Mouse (Mus musculus) kidney, embryonic 15.5 days (tissue): ENCODE measurements at regions not wholly inside any gene's neighbourhood (a gene's known extent, or its start where the extent isn't known, plus 50 kb on each side); places are given as distances from the start of the nearest gene placed in this dataset.

Experiments
- ATAC-seq: fragments of 200-750 bp; cut with Nextera tagmentation; replicated peaks from 2 replicates; pipeline ENCODE4 v1.8.0; 2017; ENCODE audit warnings: moderate TSS enrichment; ENCODE audit not compliant: low FRiP score
- H3K27ac ChIP-seq: fragments of 300-500 bp; sonication (generic); 2 replicates; pipeline ENCODE4 v1.5.1; 2015; ENCODE audit warnings: mild to moderate bottlenecking, inconsistent platforms
- H3K27me3 ChIP-seq: fragments of 300-500 bp; sonication (generic); 2 replicates; pipeline ENCODE4 v1.6.1; 2015; ENCODE audit warnings: inconsistent platforms
- H3K36me3 ChIP-seq: fragments of 300-500 bp; sonication (generic); 2 replicates; pipeline ENCODE4 v1.6.1; 2015; ENCODE audit warnings: inconsistent platforms
- H3K4me1 ChIP-seq: fragments of 300-500 bp; sonication (generic); 2 replicates; pipeline ENCODE4 v1.6.1; 2015; ENCODE audit warnings: inconsistent platforms
- H3K4me2 ChIP-seq: fragments of 300-500 bp; sonication (generic); 2 replicates; pipeline ENCODE4 v1.6.1; 2015; ENCODE audit warnings: moderate library complexity, mild to moderate bottlenecking, inconsistent platforms
- H3K4me3 ChIP-seq: fragments of 300-500 bp; sonication (generic); replicated peaks from 2 replicates; pipeline ENCODE4 v1.5.1; 2015; ENCODE audit warnings: mild to moderate bottlenecking, inconsistent platforms
- H3K9ac ChIP-seq: fragments of 300-500 bp; sonication (generic); 2 replicates; pipeline ENCODE4 v1.6.1; 2015; ENCODE audit warnings: mild to moderate bottlenecking, inconsistent platforms
- H3K9me3 ChIP-seq: fragments of 300-500 bp; sonication (generic); replicated peaks from 2 replicates; pipeline ENCODE4 v1.6.1; 2016; ENCODE audit warnings: inconsistent platforms
- WGBS: fragments of 180-500 bp; shearing (Covaris S2); methylation state at CpG from one replicate; pipeline ENCODE4 v1.1.7; 2015; ENCODE audit warnings: mixed read lengths; 5-methylcytosine and 5-hydroxymethylcytosine counted together

DNA sequence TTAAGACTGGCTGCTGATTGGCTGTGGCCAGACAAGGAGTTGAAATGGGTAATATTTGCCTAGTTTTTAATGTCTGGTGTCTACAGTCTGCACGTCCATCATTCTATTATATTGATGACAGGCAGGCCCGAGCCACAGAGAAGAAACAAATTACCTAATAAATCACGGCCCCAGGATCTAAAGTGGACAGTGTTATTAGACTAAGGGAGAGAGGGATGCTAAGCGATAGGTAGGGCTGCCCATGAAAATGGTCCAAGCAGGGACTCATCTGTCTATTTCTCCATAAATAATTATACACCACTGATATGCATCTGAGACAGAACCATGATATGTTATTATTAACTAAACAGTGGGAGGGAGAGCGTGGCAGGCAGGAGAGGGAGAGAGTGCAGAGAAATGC, 114.1 kb upstream of the Tle3 start:
- H3K4me2 ChIP-seq: no peak overlapping the region
- H3K27me3 ChIP-seq: peaks cover 21% of the 10 kb centered on the region
- no peak overlapping the region for H3K9ac ChIP-seq
- H3K4me3 ChIP-seq: no peak overlapping the region
- WGBS: 44% methylated on average over 5 of the region's 5 CpGs
- H3K4me1 ChIP-seq: peaks cover 34% of the 10 kb centered on the region
- H3K9me3 ChIP-seq: no peaks in the 10 kb centered on the region
- H3K27ac ChIP-seq: no peak overlapping the region
- ATAC-seq: no peak
- no peaks in the 10 kb centered on the region for H3K36me3 ChIP-seq

DNA sequence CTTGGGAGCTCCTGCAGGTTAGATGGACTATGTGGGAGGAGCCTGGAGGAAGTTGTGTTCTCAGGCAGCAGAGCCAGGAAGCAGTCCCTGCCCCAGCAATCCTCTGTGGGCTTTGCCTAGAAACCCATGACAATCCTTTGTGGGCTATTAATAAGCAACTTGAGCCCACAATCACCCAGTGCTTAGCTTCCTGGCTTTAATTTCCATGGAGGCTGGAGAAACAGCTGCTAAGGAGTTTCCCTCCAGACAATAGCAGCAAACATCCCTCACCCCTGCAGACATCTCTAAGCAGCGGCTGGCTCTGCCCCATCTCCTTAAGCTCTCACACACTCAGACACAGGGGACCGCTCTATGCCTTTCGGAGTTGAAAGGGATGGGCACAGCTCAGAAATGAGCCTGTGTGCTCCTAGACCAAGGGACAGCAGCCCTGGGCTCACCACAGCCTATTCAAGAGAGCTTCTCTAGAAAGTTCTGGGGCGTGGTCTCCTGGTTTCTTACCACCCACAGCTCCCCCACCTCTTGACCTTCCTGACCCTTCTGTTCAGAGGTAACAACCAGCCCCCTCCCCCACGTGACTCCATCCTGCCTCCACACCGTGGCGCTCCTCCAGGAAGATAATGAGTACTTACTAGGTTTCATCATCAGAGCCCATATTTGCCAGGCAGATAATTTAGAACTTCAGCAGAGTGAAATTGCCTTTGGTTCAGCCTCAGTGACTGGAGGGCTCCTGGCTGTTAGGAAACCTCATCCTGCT, 112.6 kb upstream of the Tle3 start:
- Histone ChIP-seq H3K4me1 (peaks cover 34% of the 10 kb centered on the region), H3K27me3 (peaks cover 22% of the 10 kb centered on the region; the same call in 1 of the 2 replicates), H3K9me3 (no peaks in the 10 kb centered on the region), H3K27ac (peak overlapping the region; percentile 78), H3K4me2 (peak overlapping the region; percentile 14; the same call in 1 of the 2 replicates), H3K4me3 (no peak overlapping the region), H3K9ac (no peak overlapping the region), H3K36me3 (no peaks in the 10 kb centered on the region)
- peak; percentile 86 for ATAC-seq
- WGBS: 11% methylated on average over 7 of the region's 7 CpGs

DNA sequence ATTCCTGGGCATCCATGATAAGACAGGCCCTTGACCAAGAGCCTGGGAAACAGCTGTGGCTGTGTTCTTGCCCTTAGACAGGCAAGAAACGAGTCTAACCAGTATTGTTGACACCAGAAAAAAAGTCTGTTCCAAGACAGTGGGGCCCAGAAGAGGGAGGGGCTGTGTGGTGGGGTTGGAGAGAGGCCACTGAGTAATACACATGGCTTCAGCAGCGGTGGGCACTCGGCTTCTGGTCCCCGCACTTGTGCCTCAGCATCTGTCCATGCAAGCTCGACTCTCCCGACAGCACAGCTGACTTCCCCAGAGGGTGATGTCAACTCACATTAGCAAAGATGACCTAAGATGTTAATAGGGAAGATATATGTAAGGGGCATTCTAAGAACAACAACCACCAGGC, 110.9 kb upstream of the Tle3 start:
- 56% methylated on average over 6 of the region's 6 CpGs for WGBS
- H3K4me3 ChIP-seq: no peak overlapping the region
- no peak for ATAC-seq
- H3K36me3 ChIP-seq: no peaks in the 10 kb centered on the region
- no peak overlapping the region for H3K4me2 ChIP-seq
- peaks cover 34% of the 10 kb centered on the region for H3K4me1 ChIP-seq
- H3K27ac ChIP-seq: no peak overlapping the region
- no peak overlapping the region for H3K9ac ChIP-seq
- peaks cover 5% of the 10 kb centered on the region; the same call in 1 of the 2 replicates for H3K9me3 ChIP-seq
- H3K27me3 ChIP-seq: peaks cover 14% of the 10 kb centered on the region; the same call in 1 of the 2 replicates

DNA sequence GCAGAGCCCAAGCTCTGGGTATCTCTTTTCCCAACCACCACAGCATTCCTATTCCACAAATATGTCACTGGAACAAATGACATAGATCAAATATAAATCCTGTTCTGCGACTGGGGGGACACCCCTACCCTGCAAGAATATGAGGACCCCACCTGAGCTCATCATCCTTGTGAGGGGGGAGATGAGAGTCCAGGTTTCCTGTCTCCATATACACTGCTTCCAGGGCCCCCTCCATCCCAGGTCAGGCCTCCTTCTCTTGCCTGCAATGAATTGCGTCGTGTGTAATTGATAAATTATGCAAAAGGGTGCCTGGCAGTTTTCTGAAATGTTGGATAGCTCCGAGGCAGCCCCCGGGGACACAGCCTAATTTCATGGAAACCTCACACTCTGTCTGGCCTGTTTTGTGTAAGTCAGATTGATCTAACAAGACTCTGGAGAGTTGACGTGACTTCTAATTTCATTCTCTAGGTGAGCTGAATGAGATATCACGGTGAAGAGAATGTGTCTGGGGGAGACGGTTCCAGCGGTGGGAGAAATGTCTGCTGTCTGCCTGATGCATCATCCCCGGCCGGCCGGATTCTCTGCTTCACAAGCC, 110.3 kb upstream of the Tle3 start:
- Histone ChIP-seq H3K27me3 (peaks cover 14% of the 10 kb centered on the region; the same call in 1 of the 2 replicates), H3K4me1 (peaks cover 34% of the 10 kb centered on the region), H3K36me3 (no peaks in the 10 kb centered on the region), H3K4me3 (no peak overlapping the region), H3K27ac (no peak overlapping the region), H3K9me3 (peaks cover 5% of the 10 kb centered on the region; the same call in 1 of the 2 replicates), H3K9ac (no peak overlapping the region), H3K4me2 (no peak overlapping the region)
- 33% methylated on average over 12 of the region's 12 CpGs for WGBS
- no peak for ATAC-seq

DNA sequence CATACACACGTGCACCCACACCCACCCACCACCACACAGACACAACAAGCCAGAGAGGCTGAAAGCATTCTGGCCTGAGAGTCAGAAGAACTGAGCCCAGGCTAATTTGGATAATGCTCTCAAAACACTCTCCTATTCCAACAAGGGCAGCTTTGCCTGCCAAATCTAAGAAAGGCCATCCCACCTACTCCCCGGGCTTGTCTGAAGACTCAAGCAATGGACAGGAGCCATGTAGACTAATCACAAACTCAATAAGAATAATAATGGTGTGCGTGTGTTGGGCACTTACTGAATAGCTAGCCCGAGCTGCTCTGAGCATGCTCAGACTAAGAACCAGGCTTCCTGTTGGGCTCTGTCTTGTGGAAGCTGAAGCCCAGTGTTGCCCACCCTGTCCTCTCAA, 108.8 kb upstream of the Tle3 start:
- Histone ChIP-seq H3K27ac (no peak overlapping the region), H3K36me3 (no peaks in the 10 kb centered on the region), H3K4me2 (no peak overlapping the region), H3K9ac (no peak overlapping the region), H3K27me3 (peaks cover 19% of the 10 kb centered on the region), H3K9me3 (peaks cover 5% of the 10 kb centered on the region; the same call in 1 of the 2 replicates), H3K4me1 (peaks cover 34% of the 10 kb centered on the region), H3K4me3 (no peak overlapping the region)
- ATAC-seq: no peak
- WGBS: 85% methylated on average over 4 of the region's 4 CpGs

DNA sequence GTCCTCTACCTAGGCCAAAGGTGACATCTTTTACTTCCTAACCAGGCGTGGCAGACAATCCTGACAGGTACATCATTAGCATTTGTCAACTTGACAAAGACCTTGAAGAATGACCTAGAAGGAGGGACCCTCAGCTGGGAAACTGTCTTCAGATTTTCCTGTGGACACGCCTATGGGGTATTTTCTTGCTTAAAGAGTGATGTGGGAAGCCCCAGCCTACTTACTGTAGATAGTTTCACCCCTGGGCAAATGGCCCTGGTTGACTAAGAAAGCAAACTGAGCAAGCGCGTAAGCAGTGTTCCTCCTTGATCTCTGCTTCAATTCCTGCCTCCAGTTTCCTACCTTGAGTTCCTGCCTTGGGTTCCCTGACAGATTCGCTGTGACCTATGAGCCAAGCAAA, 106.7 kb upstream of the Tle3 start:
- Histone ChIP-seq H3K27ac (no peak overlapping the region), H3K4me1 (peaks cover 18% of the 10 kb centered on the region), H3K4me2 (no peak overlapping the region), H3K36me3 (no peaks in the 10 kb centered on the region), H3K4me3 (no peak overlapping the region), H3K9me3 (peaks cover 5% of the 10 kb centered on the region; the same call in 1 of the 2 replicates), H3K9ac (no peak overlapping the region), H3K27me3 (peaks cover 25% of the 10 kb centered on the region)
- ATAC-seq: no peak
- WGBS: 91% methylated on average over 5 of the region's 5 CpGs

DNA sequence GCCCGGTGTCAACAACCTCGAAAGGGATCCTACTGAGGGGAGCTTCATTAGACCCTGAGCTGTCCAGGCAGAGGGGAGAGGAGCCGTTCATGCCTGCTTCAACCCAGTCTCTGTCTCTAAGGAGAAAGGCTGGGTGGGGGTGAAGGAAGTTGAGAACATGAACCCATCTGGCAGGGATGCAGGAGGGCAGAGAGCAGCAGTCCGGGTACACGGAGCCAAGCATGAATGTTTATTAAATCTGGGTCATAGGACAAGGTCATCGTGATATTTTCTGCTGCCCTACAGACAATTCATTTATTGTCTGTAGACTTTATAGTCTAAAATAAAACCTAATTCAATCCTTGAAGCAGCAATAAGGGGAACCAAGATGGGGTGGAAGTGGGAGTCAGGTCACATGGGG, 105.2 kb upstream of the Tle3 start:
- H3K4me2 ChIP-seq: no peak overlapping the region
- no peak overlapping the region for H3K27ac ChIP-seq
- no peak overlapping the region for H3K9ac ChIP-seq
- peaks cover 4% of the 10 kb centered on the region for H3K4me1 ChIP-seq
- H3K36me3 ChIP-seq: no peaks in the 10 kb centered on the region
- H3K9me3 ChIP-seq: peaks cover 5% of the 10 kb centered on the region; the same call in 1 of the 2 replicates
- H3K4me3 ChIP-seq: no peak overlapping the region
- peaks cover 27% of the 10 kb centered on the region for H3K27me3 ChIP-seq
- no peak for ATAC-seq
- 73% methylated on average over 6 of the region's 6 CpGs for WGBS

DNA sequence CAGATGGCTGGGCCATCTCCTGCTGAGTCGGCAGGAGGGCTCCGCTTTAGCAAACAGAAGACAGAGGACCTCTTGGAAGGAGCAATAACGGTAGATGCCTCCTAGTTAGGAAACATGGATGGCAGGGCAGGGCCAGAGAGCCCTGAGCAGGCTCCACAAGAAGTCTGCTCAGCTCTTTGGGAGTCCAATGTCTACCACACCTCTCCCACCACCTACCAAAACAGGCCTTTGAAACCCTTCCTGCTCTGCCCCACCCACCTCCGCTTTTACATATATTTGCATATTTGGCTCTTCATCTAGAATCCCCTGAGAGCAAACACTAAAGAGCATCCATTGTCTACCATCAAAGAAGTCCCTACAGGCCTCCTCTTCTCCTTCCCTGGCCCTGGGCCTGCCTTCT, 104.6 kb upstream of the Tle3 start:
- Histone ChIP-seq H3K4me2 (no peak overlapping the region), H3K36me3 (no peaks in the 10 kb centered on the region), H3K27ac (no peak overlapping the region), H3K4me1 (no peaks in the 10 kb centered on the region), H3K9ac (no peak overlapping the region), H3K9me3 (peaks cover 5% of the 10 kb centered on the region; the same call in 1 of the 2 replicates), H3K4me3 (no peak overlapping the region), H3K27me3 (peaks cover 31% of the 10 kb centered on the region)
- WGBS: 52% methylated on average over 4 of the region's 4 CpGs
- no peak for ATAC-seq

DNA sequence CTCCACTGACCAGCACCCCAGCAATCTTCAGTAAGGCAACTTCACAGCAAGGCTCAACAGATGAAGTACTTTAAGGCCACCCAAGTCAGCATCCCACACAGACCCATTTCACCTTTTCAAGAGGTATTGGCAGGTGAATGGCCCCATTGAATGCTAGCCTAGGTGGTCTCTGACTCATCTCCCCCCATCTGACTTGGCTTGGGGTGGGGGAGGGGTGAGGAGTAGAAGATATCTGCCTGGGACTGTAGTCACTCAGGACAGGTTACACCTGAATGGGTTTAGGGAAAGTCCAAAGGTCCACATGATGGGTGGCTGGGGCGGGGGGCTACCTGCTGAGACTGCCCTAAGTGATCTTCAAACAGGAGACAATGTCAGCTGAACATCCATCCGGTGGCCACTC, 104.0 kb upstream of the Tle3 start:
- H3K4me1 ChIP-seq: no peaks in the 10 kb centered on the region
- no peak overlapping the region for H3K9ac ChIP-seq
- no peak for ATAC-seq
- no peak overlapping the region for H3K4me3 ChIP-seq
- WGBS: 87% methylated on average over 2 of the region's 2 CpGs
- no peak overlapping the region for H3K4me2 ChIP-seq
- H3K27ac ChIP-seq: no peak overlapping the region
- peaks cover 35% of the 10 kb centered on the region for H3K27me3 ChIP-seq
- H3K9me3 ChIP-seq: peaks cover 5% of the 10 kb centered on the region; the same call in 1 of the 2 replicates
- H3K36me3 ChIP-seq: no peaks in the 10 kb centered on the region

DNA sequence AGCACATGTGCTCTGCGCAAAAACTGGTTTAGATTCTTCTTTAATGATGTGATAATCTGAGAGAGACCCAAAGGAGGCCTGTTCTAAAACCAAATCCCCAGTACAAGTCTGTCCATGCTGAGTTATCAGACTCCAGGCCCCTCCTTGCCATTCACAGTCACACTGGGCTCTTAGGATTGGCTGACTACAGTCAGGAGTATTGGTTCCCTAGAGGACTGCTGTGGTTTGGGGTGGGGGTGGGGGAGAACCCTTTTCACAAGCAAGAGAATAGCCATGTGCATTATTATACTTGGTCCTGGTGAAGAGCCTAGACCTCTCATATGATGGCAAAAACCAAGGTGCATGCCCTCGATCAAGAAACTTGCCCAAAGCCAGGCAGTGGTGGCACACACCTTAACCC, 103.5 kb upstream of the Tle3 start:
- Histone ChIP-seq H3K9me3 (peaks cover 5% of the 10 kb centered on the region; the same call in 1 of the 2 replicates), H3K4me1 (no peaks in the 10 kb centered on the region), H3K4me3 (no peak overlapping the region), H3K27ac (no peak overlapping the region), H3K27me3 (peaks cover 33% of the 10 kb centered on the region), H3K9ac (no peak overlapping the region), H3K4me2 (no peak overlapping the region), H3K36me3 (no peaks in the 10 kb centered on the region)
- WGBS: 83% methylated on average over 2 of the region's 2 CpGs
- no peak for ATAC-seq

DNA sequence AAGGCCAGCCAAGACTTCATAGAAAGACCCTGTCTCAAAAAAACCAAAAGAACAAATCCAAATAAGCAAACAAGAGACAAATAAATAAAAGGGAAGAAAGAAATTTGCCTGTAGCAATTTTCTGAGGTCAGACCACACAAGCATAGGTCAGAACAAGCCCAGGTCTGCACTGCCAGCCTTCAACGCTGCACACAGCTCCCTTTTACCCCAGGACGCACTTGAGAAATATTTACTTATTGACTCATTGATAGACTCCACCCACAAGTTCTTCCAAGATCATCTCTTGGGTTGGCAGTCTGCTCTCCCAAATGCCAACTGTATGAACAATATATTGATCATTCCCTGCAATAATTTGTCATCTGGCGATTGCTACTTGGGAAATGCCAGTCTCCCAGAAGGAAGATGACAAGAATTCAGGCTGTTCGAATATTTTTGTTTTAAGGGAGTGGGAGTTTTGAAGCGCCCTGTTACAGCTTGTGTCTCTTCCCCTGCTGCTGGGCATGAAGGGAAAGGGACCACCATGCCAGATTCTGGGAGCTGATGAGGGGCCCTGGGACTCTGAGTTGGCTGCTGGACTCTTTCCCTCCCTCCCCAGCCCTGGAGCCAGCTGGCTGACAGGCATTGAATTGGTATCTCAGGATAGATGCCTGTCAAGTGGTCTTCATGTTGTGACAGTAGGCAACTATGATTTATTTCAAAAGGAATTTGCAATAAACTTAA, 102.9 kb upstream of the Tle3 start:
- no peak overlapping the region for H3K4me2 ChIP-seq
- H3K27me3 ChIP-seq: peaks cover 38% of the 10 kb centered on the region
- no peak overlapping the region for H3K27ac ChIP-seq
- H3K4me3 ChIP-seq: no peak overlapping the region
- H3K9ac ChIP-seq: no peak overlapping the region
- no peak for ATAC-seq
- WGBS: 87% methylated on average over 5 of the region's 5 CpGs
- no peaks in the 10 kb centered on the region for H3K36me3 ChIP-seq
- H3K4me1 ChIP-seq: no peaks in the 10 kb centered on the region
- H3K9me3 ChIP-seq: peaks cover 5% of the 10 kb centered on the region; the same call in 1 of the 2 replicates

DNA sequence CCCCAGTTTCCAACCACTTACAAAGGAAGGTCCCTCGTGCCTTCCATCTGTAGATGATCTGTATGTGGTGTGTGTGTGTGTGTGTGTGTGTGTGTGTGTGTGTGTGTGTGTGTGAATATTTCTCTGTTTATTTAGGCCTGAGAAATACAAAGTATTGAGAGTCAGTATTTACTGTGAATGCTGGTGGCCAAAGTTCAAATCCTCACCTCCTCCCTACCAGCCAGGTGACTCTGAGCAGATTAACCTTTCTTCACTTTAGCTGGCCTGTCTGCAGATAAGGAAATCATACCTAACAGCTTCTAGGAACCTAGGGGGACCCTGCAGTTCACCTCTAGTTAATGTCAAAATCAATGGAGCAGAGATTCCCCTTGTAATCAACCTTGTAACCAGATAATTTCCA, 100.9 kb upstream of the Tle3 start:
- Histone ChIP-seq H3K27me3 (peaks cover 40% of the 10 kb centered on the region), H3K27ac (no peak overlapping the region), H3K4me1 (no peaks in the 10 kb centered on the region), H3K36me3 (no peaks in the 10 kb centered on the region), H3K9ac (no peak overlapping the region), H3K4me3 (no peak overlapping the region), H3K4me2 (no peak overlapping the region), H3K9me3 (no peaks in the 10 kb centered on the region)
- 94% methylated on average over 1 of the region's 1 CpGs for WGBS
- ATAC-seq: no peak
